Comparison of ENCODE assay signal across 31 mouse cellular contexts in the genomic region with DNA sequence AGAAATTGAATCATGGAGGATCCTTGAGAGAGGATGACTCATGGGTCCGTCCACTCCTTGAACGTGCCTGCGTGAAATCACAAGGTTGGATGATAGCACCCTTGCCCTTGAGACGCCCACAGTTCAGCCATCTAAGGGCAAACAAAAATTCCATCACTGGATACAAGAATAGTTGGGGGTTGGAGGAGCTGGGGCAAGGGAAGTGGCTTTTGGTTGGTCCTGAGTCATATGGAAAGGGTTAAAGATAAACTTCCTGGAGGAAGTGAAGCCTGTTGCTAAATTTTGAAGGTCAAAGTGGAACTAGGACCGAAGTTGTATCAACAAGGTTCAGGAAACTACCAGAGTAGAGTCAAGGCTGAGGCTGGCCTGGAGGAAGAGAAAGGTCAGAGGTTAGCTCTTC.
DNase-seq lines count a peak whose midpoint lies in the region; ATAC-seq and TF ChIP-seq lines count a peak whose summit lies in the region.
"Had no signal": no experiment of that assay in that cellular context is flagged by ENCODE, and none has a peak within 500 bp of the region (broad histone marks: within the 10 kb centered on the region; RNA-seq: fewer than 3 reads in every experiment).

No protein-coding gene starts in this region.

- peak; percentile 62 for DNase-seq in adrenal gland, adult 8-10 months
- no peak for DNase-seq in adrenal gland, adult 18-20 months (ENCODE audit: low spot score in 2 of 2)
- no peak for DNase-seq in liver, embryonic 13.5 days
- no peak for DNase-seq in liver
- DNase-seq in 416B (ENCODE audit: low read depth) = peak; percentile 16
- DNase-seq in adrenal gland, postnatal 36 days = peak; percentile 35 to 41
- no peak for DNase-seq in stomach, postnatal 0 days (ENCODE audit: low spot score)
- DNase-seq in spleen, postnatal 36 days (ENCODE audit: low spot score in 2 of 2) = no peak
- DNase-seq: B cell, adult 2 months; cerebellum, adult 18-20 months; cerebellum, postnatal 10 days; forebrain, postnatal 0 days; gastrocnemius, postnatal 10 days; heart, adult 2 months; heart, postnatal 10 days; right cerebral cortex, postnatal 14 days; thymus, adult 2 months; thymus, postnatal 36 days had no signal

- H3K9ac ChIP-seq in liver, embryonic 13.5 days = no peak overlapping the region
- no peak overlapping the region for H3K9ac ChIP-seq in stomach, postnatal 0 days (ENCODE audit: low read length)
- H3K9ac ChIP-seq: embryonic facial prominence, embryonic 13.5 days; forebrain, postnatal 0 days; heart, embryonic 13.5 days; hindbrain, embryonic 14.5 days; limb, embryonic 13.5 days; liver, embryonic 14.5 days; lung, embryonic 15.5 days; neural tube, embryonic 12.5 days; stomach, embryonic 15.5 days had no signal

- no peak overlapping the region for H3K4me2 ChIP-seq in liver, embryonic 13.5 days
- no peak overlapping the region for H3K4me2 ChIP-seq in stomach, postnatal 0 days (replicated peaks; ENCODE audit: low read depth)
- H3K4me2 ChIP-seq: embryonic facial prominence, embryonic 13.5 days; heart, embryonic 13.5 days; hindbrain, embryonic 14.5 days; limb, embryonic 13.5 days; lung, embryonic 15.5 days; midbrain, embryonic 11.5 days; neural tube, embryonic 12.5 days; stomach, embryonic 15.5 days had no signal

- H3K9me3 ChIP-seq in liver, embryonic 13.5 days (replicated peaks) = no peaks in the 10 kb centered on the region; the same call in 1 of the 2 replicates
- H3K9me3 ChIP-seq in stomach, postnatal 0 days (ENCODE audit: control insufficient read depth, low read length) = no peaks in the 10 kb centered on the region
- H3K9me3 ChIP-seq: limb, embryonic 13.5 days; lung, embryonic 15.5 days; neural tube, embryonic 12.5 days; stomach, embryonic 15.5 days had no signal

- H3K4me1 ChIP-seq in liver, embryonic 13.5 days (replicated peaks) = 0 out of 2 replicates have a peak, but pooled peaks cover 5% of the 10 kb centered on the region
- H3K4me1 ChIP-seq in stomach, postnatal 0 days (replicated peaks; ENCODE audit: control insufficient read depth, insufficient read depth) = no peaks in the 10 kb centered on the region
- H3K4me1 ChIP-seq: embryonic facial prominence, embryonic 13.5 days; limb, embryonic 13.5 days; lung, embryonic 15.5 days; neural tube, embryonic 12.5 days; stomach, embryonic 15.5 days had no signal

- H3K36me3 ChIP-seq in liver, embryonic 13.5 days = no peaks in the 10 kb centered on the region
- no peaks in the 10 kb centered on the region for H3K36me3 ChIP-seq in stomach, postnatal 0 days (ENCODE audit: control insufficient read depth, insufficient read depth, low read length)
- H3K36me3 ChIP-seq: embryonic facial prominence, embryonic 13.5 days; forebrain, embryonic 10.5 days; heart, embryonic 13.5 days; limb, embryonic 13.5 days; lung, embryonic 15.5 days; neural tube, embryonic 12.5 days; stomach, embryonic 15.5 days had no signal

- no peak for TF ChIP-seq CTCF in stomach, postnatal 0 days (IDR thresholded peaks at IDR 0.05; ENCODE audit: low read depth)

- no peak overlapping the region for H3K4me3 ChIP-seq in liver, embryonic 13.5 days (replicated peaks)
- H3K4me3 ChIP-seq in stomach, postnatal 0 days (ENCODE audit: low read depth, low read length) = no peak overlapping the region
- H3K4me3 ChIP-seq: embryonic facial prominence, embryonic 13.5 days; forebrain, embryonic 10.5 days; heart, adult 2 months; heart, embryonic 13.5 days; limb, embryonic 13.5 days; lung, embryonic 15.5 days; neural tube, embryonic 12.5 days; stomach, embryonic 15.5 days had no signal

- H3K27ac ChIP-seq in liver, embryonic 13.5 days = no peak overlapping the region
- no peak overlapping the region for H3K27ac ChIP-seq in stomach, postnatal 0 days (replicated peaks)
- H3K27ac ChIP-seq: embryonic facial prominence, embryonic 13.5 days; forebrain, embryonic 10.5 days; heart, adult 2 months; heart, embryonic 13.5 days; hindbrain, embryonic 14.5 days; limb, embryonic 13.5 days; liver, embryonic 14.5 days; lung, embryonic 15.5 days; neural tube, embryonic 12.5 days; stomach, embryonic 15.5 days had no signal

- H3K27me3 ChIP-seq in liver, embryonic 13.5 days = no peaks in the 10 kb centered on the region
- no peaks in the 10 kb centered on the region for H3K27me3 ChIP-seq in stomach, postnatal 0 days (ENCODE audit: control insufficient read depth, insufficient read depth, low read length)
- H3K27me3 ChIP-seq: embryonic facial prominence, embryonic 13.5 days; heart, embryonic 13.5 days; limb, embryonic 13.5 days; lung, embryonic 15.5 days; neural tube, embryonic 12.5 days; stomach, embryonic 15.5 days had no signal

- no peak for TF ChIP-seq EP300 in stomach, postnatal 0 days (optimal IDR thresholded peaks at IDR 0.05)

- 0 out of 2 replicates have a peak, but pooled peaks have one; percentile 33 for ATAC-seq in liver, embryonic 13.5 days (ENCODE audit: low read depth)
- ATAC-seq in stomach, postnatal 0 days (ENCODE audit: low FRiP score, low TSS enrichment) = no peak
- ATAC-seq: activated CD4-positive, CD25-positive, alpha-beta regulatory T cell, adult 4 months; forebrain, postnatal 0 days; intestine, postnatal 0 days; midbrain, embryonic 16.5 days had no signal

- 54% methylated on average over 5 of the region's 5 CpGs for WGBS in liver, embryonic 13.5 days (ENCODE audit: insufficient replicate concordance)
- WGBS in stomach, postnatal 0 days = 71% methylated on average over 5 of the region's 5 CpGs

Comparison
In these comparisons a context has a peak if more than half of its experiments do, and no peak if none do; other contexts are left out.
1. DNase-seq: peak in adrenal gland, adult 8-10 months (single experiment), 416B (single experiment) and adrenal gland, postnatal 36 days (2 of 2); none in adrenal gland, adult 18-20 months (0 of 2), liver, embryonic 13.5 days (single experiment), liver (single experiment), stomach, postnatal 0 days (single experiment) and spleen, postnatal 36 days (0 of 2).